Mouse (Mus musculus) myocyte (in vitro differentiated cells): Measurements from ENCODE around the gene Ampd2.

Experiments used
- CEBPB ChIP-seq: IDR thresholded peaks from 2 replicates; pipeline ENCODE4 v1.6.1; 2011; ENCODE audit warnings: mild to moderate bottlenecking, moderate library complexity; ENCODE audit not compliant: poor library complexity, insufficient read depth, severe bottlenecking
- E2F4 ChIP-seq: IDR thresholded peaks from one replicate; pipeline ENCODE4 v1.6.1; 2011; ENCODE audit warnings: mild to moderate bottlenecking, control low read depth, moderate library complexity; ENCODE audit not compliant: insufficient read depth
- MAX ChIP-seq: IDR thresholded peaks from one replicate; pipeline ENCODE4 v1.6.1; 2011; ENCODE audit warnings: low read depth, mild to moderate bottlenecking, control low read depth
- MYOD1 ChIP-seq, 3 experiments: IDR thresholded peaks; one replicate each; pipeline ENCODE4 v1.6.1; 2011; ENCODE audit warnings: control low read depth in 2 of 3, low read depth in 2 of 3, mild to moderate bottlenecking in 2 of 3, moderate library complexity in 1 of 3; ENCODE audit not compliant: insufficient read length in 2 of 3, control insufficient read depth in 1 of 3
- MYOG ChIP-seq, 3 experiments: IDR thresholded peaks; one replicate each; pipeline ENCODE4 v1.6.1; 2011; ENCODE audit warnings: control low read depth in 2 of 3, low read depth in 2 of 3, mild to moderate bottlenecking in 2 of 3; ENCODE audit not compliant: insufficient read length in 2 of 3, control insufficient read depth in 1 of 3, insufficient read depth in 1 of 3
- POLR2A ChIP-seq: IDR thresholded peaks from one replicate; pipeline ENCODE4 v1.6.1; 2011; ENCODE audit warnings: low read depth, mild to moderate bottlenecking, control low read depth, moderate library complexity; ENCODE audit not compliant: insufficient read length
- POLR2AphosphoS2 ChIP-seq: IDR thresholded peaks from one replicate; pipeline ENCODE4 v1.6.1; 2011; ENCODE audit warnings: low read depth, control low read depth; ENCODE audit not compliant: insufficient read length
- REST ChIP-seq: IDR thresholded peaks from one replicate; pipeline ENCODE4 v1.6.1; 2011; ENCODE audit warnings: mild to moderate bottlenecking, control low read depth, moderate library complexity; ENCODE audit not compliant: insufficient read depth, insufficient read length
- SRF ChIP-seq: IDR thresholded peaks from one replicate; pipeline ENCODE4 v1.6.1; 2011; ENCODE audit warnings: low read depth; ENCODE audit not compliant: control insufficient read depth, insufficient read length
- TCF12 ChIP-seq: IDR thresholded peaks from one replicate; pipeline ENCODE4 v1.6.1; 2011; ENCODE audit warnings: mild to moderate bottlenecking, control low read depth; ENCODE audit not compliant: poor library complexity, insufficient read depth, severe bottlenecking
- TCF3 ChIP-seq: IDR thresholded peaks from one replicate; pipeline ENCODE4 v1.6.1; 2011; ENCODE audit warnings: low read depth, control low read depth; ENCODE audit not compliant: insufficient read length
- USF1 ChIP-seq: IDR thresholded peaks from one replicate; pipeline ENCODE4 v1.6.1; 2011; ENCODE audit warnings: low read depth, mild to moderate bottlenecking, control low read depth, moderate library complexity

DNA sequence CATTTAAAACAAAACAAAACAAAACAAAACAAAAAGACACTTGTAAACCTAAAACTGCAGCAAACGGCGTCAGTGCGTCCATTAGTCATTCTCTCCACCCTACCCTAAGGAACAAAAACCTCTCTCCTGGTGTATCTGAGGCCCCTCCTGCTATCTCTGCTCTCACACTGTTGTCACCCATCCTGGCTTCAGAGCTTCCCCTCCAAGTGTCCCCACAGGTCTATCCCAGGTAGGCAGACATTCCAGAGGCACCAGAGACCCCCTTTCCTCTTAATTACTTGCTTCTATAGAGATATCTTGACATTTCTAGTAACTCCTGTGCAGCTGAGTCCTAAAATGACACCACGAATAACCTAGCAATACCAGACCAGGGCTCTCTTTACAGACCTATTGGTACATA, 42.9 kb upstream of the Ampd2 start:
- TF ChIP-seq POLR2A, result no peak
- no peak for TF ChIP-seq MYOD1 (IDR thresholded peaks at IDR 0.05; ENCODE audit: control insufficient read depth in 1 of 3, insufficient read length in 2 of 3, low read depth in 2 of 3)
- TF ChIP-seq E2F4, result no peak
- TF ChIP-seq USF1, result no peak
- no peak for TF ChIP-seq TCF3
- TF ChIP-seq MAX, result no peak
- TF ChIP-seq TCF12, result no peak
- TF ChIP-seq POLR2AphosphoS2, result no peak
- no peak for TF ChIP-seq MYOG (IDR thresholded peaks at IDR 0.05; ENCODE audit: control insufficient read depth in 1 of 3, insufficient read depth in 1 of 3, insufficient read length in 2 of 3, low read depth in 2 of 3)
- TF ChIP-seq REST, result no peak
- no peak for TF ChIP-seq CEBPB
- TF ChIP-seq SRF, result no peak
